Mouse (Mus musculus): ENCODE data around the gene Gm9837. TPM values are rescaled to one million over a fixed set of nuclear protein-coding genes. Genes with fewer than 3 reads are reported as not detected.
A peak's percentile ranks its signal among the peaks of the same experiment; 100 is the strongest.

Gm9837 gene
- total RNA-seq, 1 experiment from 2014 or later, result not detected

- no peak for ATAC-seq (replicated peaks; ENCODE audit: low read depth, poor library complexity, severe bottlenecking)
Measured at GRCm38 (mm10) chr11:53460192-53460591, 10.1 kb downstream of the Gm9837 start.

GRCm38 (mm10) chr11:53458996-53459395 is 11.3 kb downstream of the Gm9837 start:
- no peak for ATAC-seq (replicated peaks; ENCODE audit: low read depth, poor library complexity, severe bottlenecking)

GRCm38 (mm10) chr11:53457372-53457954 is 12.8 kb downstream of the Gm9837 start:
- 0 out of 2 replicates have a peak, but pooled peaks have one; percentile 24 for ATAC-seq (replicated peaks; ENCODE audit: low read depth, poor library complexity, severe bottlenecking)

- ATAC-seq (replicated peaks; ENCODE audit: low read depth, poor library complexity, severe bottlenecking), result peak; percentile 74
Measured at GRCm38 (mm10) chr11:53456474-53457371, 13.6 kb downstream of the Gm9837 start, which contains the start of the genes Gm10447 and Shroom1. Gene Gm10447, minus strand, starts transcription at chr11:53457110. Gene Shroom1, plus strand, starts transcription at chr11:53457205.

- ATAC-seq (replicated peaks; ENCODE audit: low read depth, poor library complexity, severe bottlenecking), result no peak
Measured at GRCm38 (mm10) chr11:53453031-53453430, 17.2 kb downstream of the Gm9837 start.

GRCm38 (mm10) chr11:53452396-53452795 is 17.9 kb downstream of the Gm9837 start:
- no peak for ATAC-seq (replicated peaks; ENCODE audit: low read depth, poor library complexity, severe bottlenecking)

GRCm38 (mm10) chr11:53451361-53451760 is 18.9 kb downstream of the Gm9837 start:
- no peak for ATAC-seq (replicated peaks; ENCODE audit: low read depth, poor library complexity, severe bottlenecking)

GRCm38 (mm10) chr11:53450070-53450705 is 20.1 kb downstream of the Gm9837 start:
- ATAC-seq (replicated peaks; ENCODE audit: low read depth, poor library complexity, severe bottlenecking), result 0 out of 2 replicates have a peak, but pooled peaks have one; percentile 18

GRCm38 (mm10) chr11:53448529-53448928 is 21.8 kb downstream of the Gm9837 start:
- ATAC-seq (replicated peaks; ENCODE audit: low read depth, poor library complexity, severe bottlenecking), result no peak

GRCm38 (mm10) chr11:53447996-53448395 is 22.3 kb downstream of the Gm9837 start:
- ATAC-seq (replicated peaks; ENCODE audit: low read depth, poor library complexity, severe bottlenecking), result no peak

- no peak for ATAC-seq (replicated peaks; ENCODE audit: low read depth, poor library complexity, severe bottlenecking)
Measured at GRCm38 (mm10) chr11:53446183-53446582, 24.1 kb downstream of the Gm9837 start.

GRCm38 (mm10) chr11:53445562-53445961 is 24.7 kb downstream of the Gm9837 start:
- no peak for ATAC-seq (replicated peaks; ENCODE audit: low read depth, poor library complexity, severe bottlenecking)

- ATAC-seq (replicated peaks; ENCODE audit: low read depth, poor library complexity, severe bottlenecking), result no peak
Measured at GRCm38 (mm10) chr11:53443861-53444260, 26.4 kb downstream of the Gm9837 start.

- ATAC-seq (replicated peaks; ENCODE audit: low read depth, poor library complexity, severe bottlenecking), result peak; percentile 87
Measured at GRCm38 (mm10) chr11:53441921-53442320, 28.4 kb downstream of the Gm9837 start.

- ATAC-seq (replicated peaks; ENCODE audit: low read depth, poor library complexity, severe bottlenecking), result no peak
Measured at GRCm38 (mm10) chr11:53436338-53436737, 33.9 kb downstream of the Gm9837 start.

- no peak for ATAC-seq (replicated peaks; ENCODE audit: low read depth, poor library complexity, severe bottlenecking)
Measured at GRCm38 (mm10) chr11:53435504-53435903, 34.8 kb downstream of the Gm9837 start.

GRCm38 (mm10) chr11:53433057-53433456 is 37.2 kb downstream of the Gm9837 start:
- ATAC-seq (replicated peaks; ENCODE audit: low read depth, poor library complexity, severe bottlenecking), result no peak

- ATAC-seq (replicated peaks; ENCODE audit: low read depth, poor library complexity, severe bottlenecking), result 0 out of 2 replicates have a peak, but pooled peaks have one; percentile 2
Measured at GRCm38 (mm10) chr11:53431347-53432056, 38.8 kb downstream of the Gm9837 start.

GRCm38 (mm10) chr11:53430670-53431346 is 39.5 kb downstream of the Gm9837 start, which contains the start of the genes Uqcrq and Gdf9:
Gene Uqcrq, minus strand, starts transcription at chr11:53430831.
Gene Gdf9, plus strand, starts transcription at chr11:53431023.
- peak; percentile 88 for ATAC-seq (replicated peaks; ENCODE audit: low read depth, poor library complexity, severe bottlenecking)

All from common myeloid progenitor, adult 5-6 weeks (primary cell).